Mouse (Mus musculus): ENCODE results near the gene Nectin1. TPM values are rescaled to one million over a fixed set of nuclear protein-coding genes. Genes with fewer than 3 reads are reported as not detected.

The Nectin1 gene
- total RNA-seq, 2 experiments from 2014 or later, result 82.6 to 93.4 TPM

DNA sequence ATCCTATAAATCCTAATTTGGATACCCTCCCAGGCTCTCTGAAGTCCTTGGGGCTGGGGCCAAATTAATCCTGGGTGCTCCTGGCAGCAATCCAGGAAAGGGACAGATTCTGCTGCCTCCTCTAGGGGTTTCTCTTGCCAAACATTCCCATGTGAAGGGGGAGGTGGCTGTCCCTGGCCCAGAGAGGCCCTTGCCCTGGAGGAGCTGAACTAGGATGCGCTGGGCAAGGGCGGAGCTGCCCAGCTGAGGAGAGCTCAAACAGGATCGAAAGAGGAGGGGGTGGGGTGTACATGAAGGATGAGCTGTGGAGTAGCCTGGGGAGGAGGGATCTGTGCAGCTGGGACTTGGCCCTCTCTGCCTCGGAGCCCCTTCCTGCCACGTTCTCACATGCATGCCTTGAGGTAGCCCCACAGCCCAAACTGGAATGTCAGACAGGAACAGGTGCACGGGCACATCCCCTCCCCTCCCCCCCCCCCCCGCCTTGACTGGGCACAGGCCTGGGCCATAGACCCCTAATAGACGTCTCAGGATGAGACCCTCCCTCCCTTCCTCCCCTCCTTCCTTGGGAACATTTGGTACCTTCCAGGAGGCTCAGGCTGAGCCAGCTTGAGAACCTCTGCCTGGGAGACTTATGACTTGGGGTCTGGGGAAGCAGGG, 99.3 kb downstream of the Nectin1 start:
- no peak for DNase-seq (ENCODE audit: low spot score in 2 of 2)
- intact Hi-C loops (cut with DNase I), result no loop called here

DNA sequence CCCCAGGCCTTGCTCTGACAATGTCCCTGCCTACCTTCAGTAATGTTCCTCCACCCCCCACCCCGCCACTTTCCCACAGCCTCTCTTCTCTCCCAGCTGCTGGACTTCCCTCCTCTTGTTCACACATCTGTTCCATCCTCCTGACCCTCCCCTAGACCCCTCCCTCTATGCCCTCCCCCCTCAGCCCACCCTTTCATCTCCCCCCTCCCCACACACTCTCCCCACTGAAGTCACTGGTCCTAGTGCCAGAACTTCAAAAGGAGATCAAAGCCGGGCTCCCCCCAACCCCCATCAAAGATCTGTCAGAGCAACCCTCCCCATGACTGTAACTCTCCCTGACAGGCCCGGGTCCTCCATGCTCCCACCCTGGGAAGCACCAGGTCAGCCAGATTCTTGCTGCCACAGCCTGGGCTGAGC, 99.9 kb downstream of the Nectin1 start:
- DNase-seq (ENCODE audit: low spot score in 2 of 2), result no peak
- intact Hi-C loops (cut with DNase I), result no loop called here

- peak; percentile 65 to 70 for DNase-seq (ENCODE audit: low spot score in 2 of 2)
- intact Hi-C loops (cut with DNase I), result no loop called here
These were observed 102.1 kb downstream of the Nectin1 start for GRCm38 (mm10) chr9:43845660-43846455.

DNA sequence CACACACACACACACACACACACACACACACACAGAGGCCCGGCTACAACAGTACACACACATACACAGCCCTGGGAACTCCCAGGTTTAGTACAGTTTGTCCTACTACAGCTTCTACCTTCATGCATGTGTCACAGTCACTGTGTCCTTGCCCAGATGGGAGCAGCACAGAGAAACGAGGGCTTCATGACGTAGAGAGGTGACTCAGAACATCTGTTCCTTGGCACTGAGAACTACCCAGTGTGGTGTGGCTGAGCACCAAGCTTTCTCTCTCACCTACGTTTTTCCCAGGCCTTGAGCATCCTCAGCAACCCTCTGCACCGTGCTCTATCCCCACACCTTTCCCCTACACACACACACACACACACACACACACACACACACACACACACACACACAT, 104.1 kb downstream of the Nectin1 start:
- intact Hi-C loops (cut with DNase I), result no loop called here
- DNase-seq (ENCODE audit: low spot score in 2 of 2), result peak; percentile 44 to 75

DNA sequence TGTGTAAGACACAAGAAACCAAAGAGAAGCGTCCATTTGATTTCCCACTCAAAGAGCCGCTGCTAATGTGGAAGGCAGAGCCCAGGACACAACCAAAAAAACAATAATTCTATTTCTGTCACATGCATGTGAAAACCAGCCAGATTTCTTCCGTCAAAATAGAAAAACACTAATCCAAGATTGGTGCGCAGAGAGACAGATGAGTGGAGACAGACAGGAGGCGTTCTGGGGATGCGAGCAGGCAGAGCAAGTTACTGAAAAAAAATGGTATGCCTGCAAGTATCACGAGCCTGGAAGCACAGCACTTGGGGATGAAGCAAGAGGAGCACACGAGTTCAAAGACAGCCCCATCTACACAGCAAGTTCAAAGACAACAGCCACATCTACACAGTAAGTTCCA, 106.5 kb downstream of the Nectin1 start:
- intact Hi-C loops (cut with DNase I), result no loop called here
- no peak for DNase-seq (ENCODE audit: low spot score in 2 of 2)

DNA sequence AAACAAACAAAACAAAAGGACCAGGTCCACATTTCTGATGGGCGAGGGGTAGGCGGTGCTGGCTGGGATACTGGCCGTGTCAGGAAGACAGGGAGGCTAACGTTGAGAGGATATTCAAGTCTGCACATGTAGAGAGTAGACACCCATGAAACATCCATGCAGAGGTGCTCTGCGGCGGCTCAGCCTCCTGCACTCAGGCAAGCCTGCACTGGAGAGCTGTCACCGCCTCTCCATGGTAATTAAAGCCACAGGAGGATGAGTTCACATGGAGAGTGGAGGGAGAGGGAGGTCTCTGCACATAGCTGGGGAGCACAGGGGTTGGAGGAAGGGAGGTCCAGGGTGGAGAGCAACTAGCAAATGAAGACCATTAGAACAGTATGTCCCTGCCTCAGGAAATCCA, 107.4 kb downstream of the Nectin1 start:
- intact Hi-C loops (cut with DNase I), result no loop called here
- no peak for DNase-seq (ENCODE audit: low spot score in 2 of 2)

DNA sequence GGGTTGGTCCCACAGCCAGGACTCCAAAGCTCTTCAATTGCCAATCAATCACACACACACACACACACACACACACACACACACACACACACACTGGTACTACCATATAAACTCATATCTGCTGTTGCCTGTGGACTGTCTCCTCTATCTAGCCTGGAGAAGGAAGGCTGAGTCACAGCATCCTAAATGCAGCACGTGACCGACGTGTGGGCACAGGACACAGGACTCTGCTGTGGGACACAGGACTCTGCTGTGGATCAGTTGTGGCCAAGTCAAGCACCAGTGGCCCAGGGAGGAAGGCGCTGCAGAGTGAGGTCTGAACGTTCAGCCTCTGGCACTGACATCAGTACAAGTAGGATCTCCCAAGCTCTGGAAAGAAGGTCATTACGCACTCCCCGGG, 112.1 kb downstream of the Nectin1 start:
- DNase-seq (ENCODE audit: low spot score in 2 of 2), result no peak
- intact Hi-C loops (cut with DNase I), result no loop called here
